Mouse (Mus musculus): Measurements from ENCODE around the gene Neurod2.

The Neurod2 gene

DNA sequence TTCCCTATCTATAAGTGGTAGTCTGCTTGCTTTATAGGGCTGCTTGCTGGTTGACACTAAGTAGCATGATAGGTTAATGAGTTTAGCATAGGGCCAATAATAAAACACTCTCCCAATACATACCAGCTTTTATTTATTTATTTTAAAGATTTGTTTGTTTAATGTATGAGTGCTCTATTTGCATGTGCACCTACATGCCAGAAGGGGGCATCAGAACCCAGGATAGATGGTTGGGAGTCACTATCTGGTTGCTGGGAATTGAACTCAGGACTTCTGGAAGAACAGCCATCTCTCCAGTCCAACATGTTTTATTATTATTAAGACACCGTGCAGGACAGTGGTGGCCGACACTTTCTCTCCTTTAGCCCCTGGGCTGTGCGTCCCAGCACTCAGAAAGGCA, 2.7 kb upstream of the Neurod2 start:
- no peak for DNase-seq (ENCODE audit: low spot score)

GRCm38 (mm10) chr11:98331401-98331800, 2.0 kb upstream of the Neurod2 start:
- DNase-seq (ENCODE audit: low spot score), result no peak

DNA sequence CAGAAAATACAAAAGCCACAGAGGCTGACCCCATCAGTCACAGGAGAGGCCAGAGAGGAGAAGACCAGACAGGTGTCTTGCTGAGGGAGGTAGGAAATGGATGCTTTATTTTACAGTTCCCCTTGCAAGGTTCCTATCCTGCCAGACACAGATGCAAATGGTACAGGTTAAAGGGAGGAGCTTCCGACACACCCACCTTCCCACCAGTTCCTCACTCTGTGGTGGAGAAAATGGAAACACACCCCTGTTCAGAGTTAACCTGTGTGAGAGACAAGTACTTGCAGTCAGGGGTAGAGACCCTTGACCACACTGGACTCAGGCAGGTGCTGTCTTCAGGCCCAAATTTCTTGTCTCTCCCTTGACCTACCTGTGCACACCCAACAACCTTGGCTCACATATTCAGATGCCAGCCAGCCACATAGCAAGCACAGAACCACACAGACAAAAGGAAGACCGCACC, 1.3 kb upstream of the Neurod2 start:
- no peak for DNase-seq (ENCODE audit: low spot score)

DNA sequence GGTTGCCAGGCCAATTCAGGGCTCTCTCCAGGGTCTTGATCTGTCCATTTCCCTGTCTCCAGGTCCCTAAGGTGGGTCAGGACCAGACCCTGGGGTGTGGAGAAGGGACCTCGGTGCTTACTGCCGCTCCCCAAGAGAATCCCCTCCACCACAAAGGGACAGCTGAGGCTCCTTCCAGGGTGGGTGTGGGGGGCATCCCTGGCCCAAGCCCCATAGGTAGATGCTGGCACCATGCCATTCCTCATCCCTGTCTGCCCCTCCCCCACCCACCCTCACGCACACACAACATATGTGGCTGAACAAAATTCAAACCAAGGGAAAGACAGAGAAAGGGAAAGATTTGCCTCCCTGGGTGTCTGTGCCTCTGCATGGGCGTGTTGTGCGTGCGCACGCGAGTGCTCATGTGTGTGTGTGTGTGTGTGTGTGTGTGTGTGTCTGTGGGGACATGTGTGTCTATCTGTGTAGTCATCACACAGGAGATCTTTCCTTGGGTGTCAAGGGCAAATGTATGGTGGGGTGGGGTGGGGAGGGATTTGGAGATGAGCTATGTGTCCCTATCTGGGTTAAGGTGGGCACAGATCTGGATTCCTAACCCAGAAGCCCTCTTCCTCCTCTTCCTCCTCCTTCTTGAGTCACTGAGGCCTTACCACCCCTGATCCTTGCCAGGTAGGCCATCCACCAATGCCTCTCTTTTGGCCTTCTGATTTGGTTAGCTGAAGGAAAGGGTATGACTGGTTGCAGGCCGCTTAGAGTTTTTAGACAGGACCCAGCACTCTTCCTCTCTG, 704 bp upstream of the Neurod2 start:
- DNase-seq (ENCODE audit: low spot score), result no peak

DNA sequence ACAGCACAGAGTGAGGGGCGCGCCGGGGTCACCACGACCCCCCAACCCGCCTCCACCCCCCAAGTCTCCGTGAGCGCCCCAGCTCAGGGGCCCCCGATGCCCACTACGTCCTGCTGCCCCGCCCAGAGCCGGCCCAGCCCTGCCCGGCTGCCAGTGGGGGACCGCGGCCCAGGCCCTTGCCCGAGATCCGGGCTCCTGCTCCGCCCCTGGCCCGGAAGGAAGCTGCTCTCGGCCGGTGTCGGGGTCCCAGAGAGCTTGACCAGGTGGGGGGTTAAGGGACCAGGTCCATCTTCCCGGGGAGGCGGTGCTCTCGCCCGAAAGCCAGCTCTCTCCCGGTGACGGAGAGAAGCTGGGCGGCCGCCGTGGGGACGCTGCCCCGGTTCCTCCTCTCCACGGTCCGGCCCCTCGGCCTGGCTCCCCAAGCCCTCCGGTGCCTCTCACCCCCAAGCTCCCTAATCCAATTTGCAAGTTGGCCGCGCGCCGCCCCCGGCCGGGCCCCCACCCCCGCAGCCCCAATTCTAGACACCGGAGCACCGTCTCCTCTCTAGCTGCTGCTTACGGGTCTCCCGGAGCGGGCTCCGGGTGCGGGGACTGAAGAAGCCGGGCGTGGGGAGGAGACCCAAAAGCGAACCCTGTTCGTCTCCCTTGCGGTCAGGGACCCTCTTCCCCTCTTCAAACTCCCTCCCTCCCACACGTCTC, 928 bp downstream of the Neurod2 start:
- no peak for DNase-seq (ENCODE audit: low spot score)

- DNase-seq (ENCODE audit: low spot score), result no peak
Measured at GRCm38 (mm10) chr11:98328031-98328370, 1.4 kb downstream of the Neurod2 start.

- DNase-seq (ENCODE audit: low spot score), result no peak
Measured at GRCm38 (mm10) chr11:98327136-98328030, 2.1 kb downstream of the Neurod2 start.

DNA sequence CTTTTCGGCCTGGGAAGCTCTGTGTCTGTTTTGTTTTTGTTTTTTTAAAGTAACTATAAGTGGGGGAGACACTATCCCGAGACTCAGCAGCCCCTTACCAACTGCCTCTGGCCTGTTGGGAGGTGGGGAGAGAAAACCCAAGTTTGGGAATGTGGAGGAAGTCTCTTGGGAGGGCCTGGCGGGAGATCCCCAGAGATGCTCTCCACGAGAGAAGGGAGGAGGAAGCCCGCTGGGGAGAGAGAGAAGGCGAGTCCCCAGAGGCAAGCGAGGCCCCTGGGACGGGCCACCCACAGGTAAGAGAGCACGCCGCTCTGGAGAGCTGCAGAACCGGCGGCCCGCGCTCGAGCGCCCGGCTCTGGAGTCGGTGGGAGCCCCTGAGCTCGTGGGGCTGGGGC, 2.7 kb downstream of the Neurod2 start:
- no peak for DNase-seq (ENCODE audit: low spot score)

DNA sequence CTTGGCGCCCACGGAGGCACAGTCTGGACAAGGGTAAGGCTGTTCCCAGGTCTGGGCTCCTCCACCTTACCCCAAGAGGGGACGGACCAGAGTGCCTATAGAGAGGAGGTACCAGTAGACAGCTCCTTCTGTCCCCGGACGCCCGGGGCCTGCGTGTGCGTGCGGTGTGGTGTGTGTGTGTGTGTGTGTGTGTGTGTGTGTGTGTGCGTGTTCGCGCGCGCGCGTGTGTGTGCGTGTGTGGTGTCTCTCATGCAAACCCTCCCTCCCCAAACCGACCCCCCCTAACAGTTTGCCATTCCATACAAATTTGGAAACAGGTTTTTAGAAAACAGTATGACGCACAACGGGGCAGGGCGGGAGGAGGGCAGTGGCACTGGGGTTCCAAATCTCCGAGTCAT, 3.6 kb downstream of the Neurod2 start:
- DNase-seq (ENCODE audit: low spot score), result no peak

DNA sequence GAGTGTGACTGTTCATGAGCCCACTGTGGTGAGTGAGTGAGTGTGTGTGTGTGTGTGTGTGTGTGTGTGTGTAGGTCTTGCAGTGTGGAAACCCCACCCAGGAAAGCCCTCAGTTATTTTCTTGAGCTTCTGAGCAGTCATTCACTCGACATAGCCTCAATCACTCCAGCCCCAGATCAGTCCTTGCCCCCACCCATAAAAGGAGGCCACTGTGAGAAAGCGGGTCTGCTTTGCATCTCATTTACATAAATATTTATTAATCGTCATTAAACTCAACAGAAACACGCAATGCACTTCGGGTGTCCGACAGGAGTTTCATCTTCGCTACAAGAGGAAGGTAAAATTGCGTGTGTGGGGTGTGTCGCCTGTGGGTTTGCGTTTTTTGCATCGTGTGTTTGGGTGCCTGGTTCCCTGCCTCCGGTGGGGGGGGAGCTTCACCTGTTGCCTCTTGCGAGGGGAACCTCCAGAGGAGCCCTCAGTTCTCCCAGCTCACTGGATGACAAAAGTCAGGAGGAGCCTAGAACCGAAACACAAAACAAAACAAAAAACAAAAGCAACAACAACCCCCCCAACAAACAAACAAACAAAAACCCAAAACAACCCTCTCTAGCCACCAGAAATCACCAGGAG, 4.1 kb downstream of the Neurod2 start:
- no peak for DNase-seq (ENCODE audit: low spot score)

- DNase-seq (ENCODE audit: low spot score), result no peak
Measured at GRCm38 (mm10) chr11:98323933-98324332, 5.5 kb downstream of the Neurod2 start.

DNA sequence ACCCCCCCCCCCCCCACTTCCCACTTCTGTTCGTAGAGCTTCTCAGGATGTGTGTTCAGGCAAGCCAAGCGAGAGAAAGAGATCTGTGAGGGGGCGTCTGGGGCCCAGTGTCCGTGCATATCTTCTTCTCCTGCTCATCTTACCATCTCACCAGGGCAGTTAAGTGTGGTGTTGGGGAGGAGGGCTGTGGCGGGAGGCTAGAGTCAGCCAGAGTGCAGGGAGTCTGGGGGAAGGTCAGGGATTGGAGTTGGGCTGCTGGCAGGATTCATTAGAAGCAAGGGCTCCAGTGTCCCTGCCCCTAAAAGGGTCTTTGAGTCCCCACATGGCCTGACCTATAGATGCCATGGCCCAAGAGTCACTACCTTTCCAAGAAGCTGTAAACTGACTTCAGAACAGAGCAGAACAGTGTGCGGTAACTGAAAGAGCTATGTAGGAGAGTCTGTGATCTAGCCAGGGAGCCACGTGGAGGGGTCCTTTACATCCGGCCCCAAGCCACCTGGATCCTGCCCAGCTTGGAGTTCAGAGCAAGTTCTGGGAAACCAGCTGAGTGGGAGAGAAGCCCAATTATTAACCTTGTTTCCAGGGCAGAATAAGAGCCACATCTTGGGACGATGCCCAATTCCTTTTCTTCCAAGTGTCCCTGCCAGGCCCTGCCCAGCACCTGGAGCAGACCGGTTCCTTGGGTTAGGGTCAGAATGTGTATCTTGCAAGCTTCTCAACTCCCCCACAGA, 6.1 kb downstream of the Neurod2 start:
- no peak for DNase-seq (ENCODE audit: low spot score)

DNA sequence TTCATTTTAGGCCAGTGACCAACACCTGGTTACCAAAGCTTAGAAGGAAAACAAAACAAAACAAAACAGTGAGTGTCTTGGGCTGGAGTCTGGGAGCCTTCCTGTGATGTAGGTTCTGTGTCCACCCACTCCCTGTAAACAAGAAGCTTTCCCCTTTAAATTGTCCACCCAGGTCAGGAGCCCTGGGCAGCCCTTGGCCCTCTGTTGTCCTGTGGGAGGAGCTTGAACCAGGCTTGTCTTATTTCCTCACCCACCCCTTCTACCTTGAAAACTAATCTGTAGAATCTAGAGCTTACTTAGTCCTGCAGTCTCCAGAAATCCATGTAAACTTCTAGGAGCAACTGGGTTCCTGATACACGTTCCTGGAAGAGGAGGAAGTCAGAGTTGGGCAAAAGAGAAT, 7.3 kb downstream of the Neurod2 start:
- no peak for DNase-seq (ENCODE audit: low spot score)

DNA sequence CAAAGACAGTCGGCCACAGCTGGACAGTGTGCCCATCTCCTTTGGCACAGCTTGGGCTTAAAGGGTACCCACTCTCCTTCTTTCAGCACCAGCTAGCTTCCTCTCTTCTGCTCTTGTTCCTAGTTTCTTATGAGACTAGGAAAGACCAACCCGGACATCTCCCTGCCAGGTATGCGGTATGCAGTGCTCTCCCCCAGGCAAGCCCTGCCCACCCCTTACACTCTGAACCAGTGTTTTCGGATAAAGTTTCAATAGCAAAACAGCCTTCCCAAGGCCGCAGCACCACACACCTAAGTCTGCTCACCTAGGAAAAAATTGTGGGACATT, 7.8 kb downstream of the Neurod2 start:
- DNase-seq (ENCODE audit: low spot score), result no peak

DNA sequence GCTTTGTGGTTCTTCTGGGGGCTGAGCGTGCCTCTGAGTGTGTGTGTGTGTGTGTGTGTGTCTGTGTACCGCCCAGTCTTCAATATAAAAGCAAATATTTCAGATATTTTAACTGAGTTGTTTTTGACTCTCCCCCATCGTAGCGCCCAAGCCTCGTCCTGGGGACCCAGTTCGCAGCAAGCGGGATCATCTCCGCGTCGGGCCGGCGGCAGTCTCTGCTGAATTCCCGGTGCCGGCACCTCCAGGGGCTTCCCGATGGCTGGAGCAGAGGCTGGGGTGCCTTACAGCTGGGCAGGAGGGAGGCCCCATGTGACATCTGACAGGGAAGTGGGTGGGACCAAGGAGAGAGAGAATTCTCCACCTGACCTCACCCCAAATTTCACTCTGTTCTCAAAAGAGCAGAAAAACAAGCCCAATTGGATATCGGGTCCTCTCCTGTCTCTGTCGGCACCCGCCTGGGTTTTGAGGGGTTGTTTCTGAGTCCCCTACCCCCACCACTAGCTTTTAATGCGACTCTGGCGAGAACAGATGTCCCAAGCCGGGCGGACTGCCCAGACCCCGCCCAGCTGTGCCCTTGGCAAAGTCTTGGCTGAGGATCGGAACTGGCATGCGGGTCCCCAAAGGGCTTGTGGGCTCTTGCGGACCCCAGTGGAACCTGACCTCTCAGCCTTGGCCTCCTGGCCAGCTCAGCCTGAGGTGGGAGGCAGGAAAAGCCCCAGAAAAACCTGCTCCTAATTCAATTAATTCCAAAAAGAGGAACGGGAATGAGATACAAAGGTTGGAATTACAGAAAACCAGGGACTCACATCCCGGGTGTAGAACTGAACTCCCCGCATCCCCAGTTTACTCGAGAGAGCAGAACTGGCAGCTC, 8.4 kb downstream of the Neurod2 start:
- no peak for DNase-seq (ENCODE audit: low spot score)

GRCm38 (mm10) chr11:98320381-98320780, 9.1 kb downstream of the Neurod2 start:
- no peak for DNase-seq (ENCODE audit: low spot score)

DNA sequence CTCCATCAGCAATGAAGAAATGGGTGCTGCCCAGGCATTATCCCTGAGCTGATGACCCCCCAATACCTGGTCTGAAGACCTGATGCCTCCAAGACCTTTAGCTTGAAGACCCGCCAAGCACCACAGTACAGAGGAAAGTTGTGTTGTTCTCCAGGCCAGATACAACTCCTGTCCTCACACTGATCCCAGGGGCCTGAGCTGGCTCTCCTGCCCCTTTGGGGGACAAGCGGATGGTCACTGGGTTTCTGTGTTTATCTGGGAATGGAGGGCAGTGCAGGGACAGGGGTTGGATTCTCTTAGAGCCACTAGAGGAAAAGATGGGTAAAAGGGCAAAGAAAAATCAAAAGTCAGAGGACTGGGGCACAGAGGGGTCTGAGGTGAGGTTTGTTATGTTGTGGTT, 9.5 kb downstream of the Neurod2 start:
- no peak for DNase-seq (ENCODE audit: low spot score)

- DNase-seq (ENCODE audit: low spot score), result no peak
Measured at GRCm38 (mm10) chr11:98319544-98319943, 9.9 kb downstream of the Neurod2 start.

- DNase-seq (ENCODE audit: low spot score), result no peak
Measured at GRCm38 (mm10) chr11:98319120-98319519, 10.3 kb downstream of the Neurod2 start.

- DNase-seq (ENCODE audit: low spot score), result no peak
Measured at GRCm38 (mm10) chr11:98318421-98319116, 10.9 kb downstream of the Neurod2 start.

Measured in ovary, postnatal 36 days (tissue).